Mouse (Mus musculus) neural tube, embryonic 15.5 days (tissue): ENCODE measurements around the gene Golph3l. TPM values are rescaled to one million over a fixed set of nuclear protein-coding genes. Genes with fewer than 3 reads are reported as not detected.
"Not testable (repeated sequence)": the region's sequence is repeated elsewhere in the genome, so short reads cannot be mapped to it uniquely, and the experiment has no call there.

Experiments used
- ATAC-seq: fragments of 200-750 bp; cut with Nextera tagmentation; 2 replicates; pipeline ENCODE4 v1.8.0; 2017; ENCODE audit warnings: mild to moderate bottlenecking, moderate TSS enrichment, moderate library complexity; ENCODE audit not compliant: low FRiP score
- H3K27ac ChIP-seq: fragments of 300-500 bp; sonication (generic); replicated peaks from 2 replicates; pipeline ENCODE4 v1.5.1; 2015; ENCODE audit warnings: mild to moderate bottlenecking, inconsistent platforms
- H3K27me3 ChIP-seq: fragments of 300-500 bp; sonication (generic); replicated peaks from 2 replicates; pipeline ENCODE4 v1.6.1; 2015; ENCODE audit warnings: inconsistent platforms
- H3K36me3 ChIP-seq: fragments of 300-500 bp; sonication (generic); 2 replicates; pipeline ENCODE4 v1.6.1; 2015; ENCODE audit warnings: inconsistent platforms
- H3K4me1 ChIP-seq: fragments of 300-500 bp; sonication (generic); 2 replicates; pipeline ENCODE4 v1.6.1; 2015; ENCODE audit warnings: inconsistent platforms
- H3K4me2 ChIP-seq: fragments of 300-500 bp; sonication (generic); 2 replicates; pipeline ENCODE4 v1.6.1; 2015; ENCODE audit warnings: inconsistent platforms, mild to moderate bottlenecking, moderate library complexity
- H3K4me3 ChIP-seq: fragments of 300-500 bp; sonication (generic); replicated peaks from 2 replicates; pipeline ENCODE4 v1.5.1; 2015; ENCODE audit warnings: mild to moderate bottlenecking, inconsistent platforms
- H3K9ac ChIP-seq: fragments of 300-500 bp; sonication (generic); replicated peaks from 2 replicates; pipeline ENCODE4 v1.6.1; 2015; ENCODE audit warnings: mild to moderate bottlenecking, inconsistent platforms
- H3K9me3 ChIP-seq: fragments of 300-500 bp; sonication (generic); replicated peaks from 2 replicates; pipeline ENCODE4 v1.6.1; 2016; ENCODE audit warnings: inconsistent platforms
- WGBS: fragments of 180-500 bp; shearing (Covaris S2); methylation state at CpG from one replicate; pipeline ENCODE4 v1.1.7; 2015; ENCODE audit warnings: mixed read lengths; 5-methylcytosine and 5-hydroxymethylcytosine counted together
- polyA plus RNA-seq: library from polyadenylated mRNA; unstranded; fragments of >200 nt; fragmentation: Nextera tagmentation; extraction: Ambion mirVana; gene quantifications from 2 replicates; pipeline ENCODE4 v1.2.1, GENCODE M21; 2015

Golph3l gene
- polyA plus RNA-seq, result 24.8 and 28.1 TPM in 2 replicates

- peak; percentile 100 for ATAC-seq
- Histone ChIP-seq H3K4me2 (peak within 1 kb of the TSS; percentile 71), H3K9me3 (no peaks in the 10 kb centered on the region), H3K27ac (peak within 1 kb of the TSS; percentile 75), H3K9ac (peak within 1 kb of the TSS; percentile 74), H3K27me3 (no peaks in the 10 kb centered on the region), H3K4me3 (peak within 1 kb of the TSS; percentile 81), H3K4me1 (peaks cover 12% of the 10 kb centered on the region), H3K36me3 (peaks cover 12% of the 10 kb centered on the region)
- WGBS, result under 1% methylated on average over 12 of the region's 12 CpGs
These were observed at the start of gene Golph3l for GRCm38 (mm10) chr3:95588604-95589086. Golph3l (plus strand) TSS chr3:95588934.

- Histone ChIP-seq H3K4me3 (no peak overlapping the region), H3K36me3 (no peaks in the 10 kb centered on the region), H3K4me1 (no peaks in the 10 kb centered on the region), H3K27ac (no peak overlapping the region), H3K27me3 (no peaks in the 10 kb centered on the region), H3K9ac (no peak overlapping the region), H3K4me2 (no peak overlapping the region), H3K9me3 (no peaks in the 10 kb centered on the region)
- 89% methylated on average over 10 of the region's 10 CpGs for WGBS
- ATAC-seq, result no peak
These were observed 49.8 kb upstream of the Golph3l start for GRCm38 (mm10) chr3:95538936-95539335.

GRCm38 (mm10) chr3:95539837-95540236 lies 48.9 kb upstream of the Golph3l start:
- Histone ChIP-seq H3K4me2 (no peak overlapping the region), H3K36me3 (no peaks in the 10 kb centered on the region), H3K4me3 (no peak overlapping the region), H3K9ac (no peak overlapping the region), H3K4me1 (no peaks in the 10 kb centered on the region), H3K27me3 (no peaks in the 10 kb centered on the region), H3K27ac (no peak overlapping the region), H3K9me3 (no peaks in the 10 kb centered on the region)
- ATAC-seq, result no peak
- WGBS, result 95% methylated on average over 4 of the region's 4 CpGs

- not testable (repeated sequence) for H3K9ac ChIP-seq, ATAC-seq, H3K4me1 ChIP-seq, H3K27ac ChIP-seq, H3K4me2 ChIP-seq, H3K27me3 ChIP-seq, H3K36me3 ChIP-seq, H3K4me3 ChIP-seq, H3K9me3 ChIP-seq
- WGBS, result 87% methylated on average over 2 of the region's 2 CpGs
These were observed 47.5 kb upstream of the Golph3l start for GRCm38 (mm10) chr3:95541186-95541585.

- Histone ChIP-seq H3K4me2 (no peak overlapping the region), H3K27me3 (no peaks in the 10 kb centered on the region), H3K4me3 (no peak overlapping the region), H3K27ac (no peak overlapping the region), H3K9ac (no peak overlapping the region), H3K36me3 (no peaks in the 10 kb centered on the region), H3K9me3 (no peaks in the 10 kb centered on the region), H3K4me1 (no peaks in the 10 kb centered on the region)
- no peak for ATAC-seq
These were observed 46.6 kb upstream of the Golph3l start for GRCm38 (mm10) chr3:95542171-95542570.

GRCm38 (mm10) chr3:95542981-95543380 lies 45.8 kb upstream of the Golph3l start:
- no peaks in the 10 kb centered on the region for H3K36me3 ChIP-seq
- 79% methylated on average over 7 of the region's 7 CpGs for WGBS
- H3K27me3 ChIP-seq, result no peaks in the 10 kb centered on the region
- H3K9me3 ChIP-seq, result no peaks in the 10 kb centered on the region
- no peak for ATAC-seq
- no peak overlapping the region for H3K4me2 ChIP-seq
- no peak overlapping the region for H3K27ac ChIP-seq
- no peak overlapping the region for H3K9ac ChIP-seq
- H3K4me3 ChIP-seq, result no peak overlapping the region
- H3K4me1 ChIP-seq, result no peaks in the 10 kb centered on the region

- H3K4me1 ChIP-seq, result no peaks in the 10 kb centered on the region
- H3K4me3 ChIP-seq, result no peak overlapping the region
- no peak overlapping the region for H3K27ac ChIP-seq
- H3K9me3 ChIP-seq, result no peaks in the 10 kb centered on the region
- no peak for ATAC-seq
- no peaks in the 10 kb centered on the region for H3K27me3 ChIP-seq
- no peaks in the 10 kb centered on the region for H3K36me3 ChIP-seq
- H3K4me2 ChIP-seq, result no peak overlapping the region
- 38% methylated on average over 1 of the region's 1 CpGs for WGBS
- no peak overlapping the region for H3K9ac ChIP-seq
These were observed 38.6 kb upstream of the Golph3l start for GRCm38 (mm10) chr3:95550176-95550575.

GRCm38 (mm10) chr3:95553986-95554385 lies 34.7 kb upstream of the Golph3l start:
- Histone ChIP-seq H3K27me3 (no peaks in the 10 kb centered on the region), H3K4me2 (no peak overlapping the region), H3K4me3 (no peak overlapping the region), H3K36me3 (no peaks in the 10 kb centered on the region), H3K27ac (no peak overlapping the region), H3K4me1 (no peaks in the 10 kb centered on the region), H3K9me3 (no peaks in the 10 kb centered on the region), H3K9ac (no peak overlapping the region)
- WGBS, result 66% methylated on average over 3 of the region's 3 CpGs
- no peak for ATAC-seq

GRCm38 (mm10) chr3:95559437-95559836 lies 29.3 kb upstream of the Golph3l start, which contains the start of gene Hormad1:
Hormad1 (plus strand) TSS chr3:95559677.
- Histone ChIP-seq H3K27ac (no peak within 1 kb of the TSS), H3K27me3 (no peaks in the 10 kb centered on the region), H3K4me2 (no peak within 1 kb of the TSS), H3K9ac (no peak within 1 kb of the TSS), H3K4me3 (no peak within 1 kb of the TSS), H3K9me3 (no peaks in the 10 kb centered on the region), H3K36me3 (no peaks in the 10 kb centered on the region), H3K4me1 (no peaks in the 10 kb centered on the region)
- 94% methylated on average over 27 of the region's 27 CpGs for WGBS
- ATAC-seq, result no peak

- H3K4me1 ChIP-seq, result no peaks in the 10 kb centered on the region
- H3K9ac ChIP-seq, result no peak overlapping the region
- no peaks in the 10 kb centered on the region for H3K36me3 ChIP-seq
- no peak overlapping the region for H3K4me3 ChIP-seq
- H3K4me2 ChIP-seq, result no peak overlapping the region
- no peak overlapping the region for H3K27ac ChIP-seq
- 94% methylated on average over 3 of the region's 3 CpGs for WGBS
- no peak for ATAC-seq
- no peaks in the 10 kb centered on the region for H3K27me3 ChIP-seq
- no peaks in the 10 kb centered on the region for H3K9me3 ChIP-seq
These were observed 28.0 kb upstream of the Golph3l start for GRCm38 (mm10) chr3:95560738-95561137.

GRCm38 (mm10) chr3:95561826-95562225 lies 26.9 kb upstream of the Golph3l start:
- WGBS, result 68% methylated on average over 2 of the region's 2 CpGs
- ATAC-seq, result no peak
- no peaks in the 10 kb centered on the region for H3K36me3 ChIP-seq
- no peak overlapping the region for H3K4me2 ChIP-seq
- H3K9ac ChIP-seq, result no peak overlapping the region
- no peak overlapping the region for H3K27ac ChIP-seq
- H3K27me3 ChIP-seq, result no peaks in the 10 kb centered on the region
- H3K9me3 ChIP-seq, result no peaks in the 10 kb centered on the region
- H3K4me3 ChIP-seq, result no peak overlapping the region
- H3K4me1 ChIP-seq, result no peaks in the 10 kb centered on the region

- H3K4me2 ChIP-seq, result no peak overlapping the region
- H3K4me3 ChIP-seq, result no peak overlapping the region
- no peak for ATAC-seq
- no peaks in the 10 kb centered on the region for H3K27me3 ChIP-seq
- no peak overlapping the region for H3K27ac ChIP-seq
- H3K9ac ChIP-seq, result no peak overlapping the region
- H3K36me3 ChIP-seq, result no peaks in the 10 kb centered on the region
- WGBS, result 92% methylated on average over 3 of the region's 3 CpGs
- H3K4me1 ChIP-seq, result no peaks in the 10 kb centered on the region
- no peaks in the 10 kb centered on the region for H3K9me3 ChIP-seq
These were observed 19.1 kb upstream of the Golph3l start for GRCm38 (mm10) chr3:95569585-95569984.
